Mouse (Mus musculus) liver, embryonic 14 days (tissue): Measurements from ENCODE around the gene Jak2. TPM values are rescaled to one million over a fixed set of nuclear protein-coding genes. Genes with fewer than 3 reads are reported as not detected.

Experiments
- polyA plus RNA-seq: library from polyadenylated mRNA; depleted of rRNA; stranded (reverse); fragments of >200 nt; gene quantifications from 2 replicates; pipeline ENCODE4 v1.2.3, GENCODE M21; 2012; rRNA removed

The Jak2 gene
- 14.1 and 16.7 TPM in 2 replicates for polyA plus RNA-seq

DNA sequence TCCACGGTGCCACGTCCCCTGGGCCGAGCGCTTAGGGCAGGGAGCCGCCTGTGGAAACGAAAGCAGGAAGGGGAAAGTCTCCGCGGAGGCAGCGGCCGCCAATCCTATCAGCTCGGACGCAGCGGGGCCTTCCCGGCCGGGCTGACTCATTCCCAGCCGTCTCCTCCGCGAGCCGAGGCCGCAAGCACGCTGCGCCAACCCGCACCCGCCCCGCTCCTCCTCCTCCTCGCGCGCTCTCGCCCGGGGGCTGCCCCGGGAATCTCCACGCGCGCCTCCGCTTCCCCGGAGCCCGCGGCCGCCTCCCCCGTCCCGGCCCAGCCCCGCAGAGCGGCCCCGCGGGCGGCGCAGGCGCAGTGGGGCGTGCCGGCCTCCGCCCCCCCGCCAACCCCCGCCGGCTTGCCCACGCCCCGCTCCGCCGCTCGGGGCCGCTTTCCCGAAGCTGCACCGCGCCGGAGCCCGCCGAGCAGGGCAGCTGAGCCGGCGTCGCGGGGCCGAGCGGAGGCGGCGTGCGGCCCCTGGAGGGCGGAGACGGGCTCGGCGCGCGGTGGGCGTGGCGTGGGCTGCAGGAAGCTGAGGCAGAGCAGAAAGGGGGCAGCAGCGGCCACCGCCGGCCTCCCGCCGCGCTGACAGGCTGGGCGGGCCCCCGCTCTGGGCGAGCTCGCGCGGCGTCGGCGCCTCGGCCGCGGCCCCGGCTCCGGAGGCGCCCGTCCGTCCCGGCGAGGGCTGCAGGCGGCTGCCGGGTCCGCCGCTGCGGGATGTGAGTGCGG lies at the start of gene Jak2:
Gene Jak2, plus strand, starts transcription at position 638 of the 767 bp plus-strand sequence.

DNA sequence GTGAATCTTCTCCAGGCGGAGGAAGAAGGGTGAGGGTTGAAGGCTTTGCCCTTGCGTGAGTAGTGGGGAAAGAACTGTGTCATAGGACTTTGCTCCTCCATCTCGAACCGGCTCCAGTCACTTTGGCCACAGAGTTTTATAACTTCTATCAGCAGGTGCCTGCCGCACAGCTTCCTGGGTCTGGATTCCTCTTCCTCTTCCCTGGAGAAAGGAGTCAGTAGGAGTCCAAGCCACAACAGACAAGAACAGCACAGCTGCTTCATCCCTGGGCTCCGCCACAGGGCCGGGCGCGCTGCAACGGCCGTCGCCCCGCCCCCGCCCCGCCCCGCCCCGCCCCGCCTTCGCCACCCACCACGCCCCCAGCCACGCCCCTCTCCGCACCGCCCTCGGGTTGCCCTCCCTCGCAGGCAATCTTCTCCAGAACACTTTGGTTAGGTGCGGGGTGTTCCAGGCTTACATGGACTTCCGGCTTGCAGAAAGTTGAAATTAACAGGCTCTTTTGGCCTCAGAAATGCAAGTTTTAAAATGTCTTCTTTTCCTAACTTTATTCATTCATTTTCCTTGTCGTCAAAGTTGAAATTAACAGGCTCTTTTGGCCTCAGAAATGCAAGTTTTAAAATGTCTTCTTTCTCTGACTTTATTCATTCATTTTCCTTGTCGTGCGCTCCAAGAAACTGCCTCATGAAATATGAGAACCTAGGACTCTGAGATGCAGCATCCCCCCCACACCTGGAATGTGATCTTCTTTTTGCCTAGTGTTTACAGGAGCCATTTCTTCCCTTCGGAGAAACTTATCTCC lies 73.6 kb downstream of the Jak2 start, which contains the start of gene Insl6:
Gene Insl6, minus strand, starts transcription at position 304 of the 799 bp plus-strand sequence.

DNA sequence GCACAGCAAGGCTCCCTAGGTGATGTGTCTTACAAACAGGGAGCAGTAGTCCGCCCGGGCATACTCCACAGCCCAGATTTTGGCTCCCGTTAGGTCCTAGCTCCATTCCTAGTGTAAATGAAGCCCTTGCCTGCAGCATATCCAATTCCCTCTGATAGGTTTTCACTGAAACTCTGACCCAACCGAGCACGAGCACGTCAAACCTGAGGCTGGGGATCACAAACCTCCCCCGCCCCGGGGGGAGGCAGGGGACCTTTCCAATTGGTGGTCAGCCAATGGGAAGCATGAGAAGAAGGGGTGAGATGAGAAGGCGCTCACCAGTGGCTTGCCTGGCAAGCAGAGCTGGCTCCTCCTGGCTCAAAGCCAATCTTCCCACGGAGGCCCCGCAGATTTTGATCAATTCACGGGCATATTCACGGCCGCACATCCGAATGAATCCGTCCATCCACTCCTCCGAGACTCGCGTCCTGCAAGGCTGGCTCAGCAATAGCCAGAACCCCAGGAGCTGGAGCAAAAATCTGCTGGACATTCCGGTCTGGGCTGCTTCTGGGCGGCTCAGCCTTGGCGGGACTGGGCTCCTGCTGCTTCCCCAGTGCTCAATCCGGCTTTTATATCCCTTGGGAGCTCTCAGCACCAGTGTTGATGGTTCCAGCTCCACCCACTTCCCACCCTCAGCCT lies 82.6 kb downstream of the Jak2 start, which contains the start of gene Rln1:
Gene Rln1, minus strand, starts transcription at position 603 of the 678 bp plus-strand sequence.

Other genes with a start within 250 kb of the Jak2 start
- gene Ak3, start 203.9 kb upstream of the Jak2 start, polyA plus RNA-seq: 15.3 and 17.6 TPM in 2 replicates
- gene Rcl1, start 150.5 kb upstream of the Jak2 start, polyA plus RNA-seq: 26.8 and 34.6 TPM in 2 replicates
- 0.25 and 0.33 TPM in 2 replicates for gene Insl6, start 73.5 kb downstream of the Jak2 start, polyA plus RNA-seq
- gene Rln1, start 82.8 kb downstream of the Jak2 start, polyA plus RNA-seq: not detected in 2 replicates
- gene Plgrkt, start 115.6 kb downstream of the Jak2 start, polyA plus RNA-seq: 24.0 and 26.6 TPM in 2 replicates
- gene Cd274, start 115.6 kb downstream of the Jak2 start, polyA plus RNA-seq: 0.84 and 0.85 TPM in 2 replicates
- 0.01 TPM in 1 of 2 replicates, not detected in the other for gene Pdcd1lg2, start 159.1 kb downstream of the Jak2 start, polyA plus RNA-seq